Mouse (Mus musculus) kidney, embryonic 14.5 days (tissue): ENCODE results near the gene Rpl32. TPM values are rescaled to one million over a fixed set of nuclear protein-coding genes. Genes with fewer than 3 reads are reported as not detected.

ENCODE experiments used
- ATAC-seq: fragments of 200-750 bp; cut with Nextera tagmentation; 2 replicates; pipeline ENCODE4 v1.8.0; 2017; ENCODE audit warnings: moderate number of reproducible peaks, mild to moderate bottlenecking, moderate TSS enrichment, moderate library complexity; ENCODE audit not compliant: low FRiP score, low TSS enrichment
- H3K27ac ChIP-seq: fragments of 300-500 bp; sonication (generic); 2 replicates; pipeline ENCODE4 v1.5.1; 2014; ENCODE audit warnings: low read depth, mild to moderate bottlenecking, low read length, moderate library complexity, mixed read lengths
- H3K27me3 ChIP-seq: fragments of 300-500 bp; sonication (generic); 2 replicates; pipeline ENCODE4 v1.6.1; 2014; ENCODE audit warnings: mild to moderate bottlenecking, low read length; ENCODE audit not compliant: control insufficient read depth, insufficient read depth
- H3K36me3 ChIP-seq: fragments of 300-500 bp; sonication (generic); 2 replicates; pipeline ENCODE4 v1.6.1; 2014; ENCODE audit warnings: low read length, mixed read lengths; ENCODE audit not compliant: control insufficient read depth, insufficient read depth
- H3K4me1 ChIP-seq: fragments of 300-500 bp; sonication (generic); 2 replicates; pipeline ENCODE4 v1.6.1; 2014; ENCODE audit warnings: low read length, mixed read lengths; ENCODE audit not compliant: control insufficient read depth, insufficient read depth
- H3K4me2 ChIP-seq: fragments of 300-500 bp; sonication (generic); replicated peaks from 2 replicates; pipeline ENCODE4 v1.6.1; 2014; ENCODE audit warnings: low read depth, mild to moderate bottlenecking, low read length
- H3K4me3 ChIP-seq: fragments of 300-500 bp; sonication (generic); 2 replicates; pipeline ENCODE4 v1.5.1; 2014; ENCODE audit warnings: mild to moderate bottlenecking, low read length
- H3K9ac ChIP-seq: fragments of 300-500 bp; sonication (generic); 2 replicates; pipeline ENCODE4 v1.6.1; 2014; ENCODE audit warnings: low read depth, mild to moderate bottlenecking, low read length, moderate library complexity
- H3K9me3 ChIP-seq: fragments of 300-500 bp; sonication (generic); 2 replicates; pipeline ENCODE4 v1.6.1; 2016; ENCODE audit warnings: low read length; ENCODE audit not compliant: control insufficient read depth
- WGBS: fragments of 180-500 bp; shearing (Covaris S2); extraction: QIAGEN DNeasy Blood & Tissue Kit; methylation state at CpG from one replicate; pipeline ENCODE4 v1.1.7; 2014; 5-methylcytosine and 5-hydroxymethylcytosine counted together
- polyA plus RNA-seq: library from polyadenylated mRNA; unstranded; fragments of >200 nt; fragmentation: Nextera tagmentation; extraction: Ambion mirVana; gene quantifications from 2 replicates; pipeline ENCODE4 v1.2.1, GENCODE M21; 2014

The Rpl32 gene
- polyA plus RNA-seq, 1 experiment from 2014 or later, result 2,535 TPM

- peak within 1 kb of the TSS; percentile 65 for H3K4me2 ChIP-seq
- 3% methylated on average over 11 of the region's 28 CpGs for WGBS
- no peaks in the 10 kb centered on the region for H3K9me3 ChIP-seq
- peak; percentile 87 for ATAC-seq
- H3K9ac ChIP-seq, result peak within 1 kb of the TSS; percentile 77
- H3K36me3 ChIP-seq, result peaks cover 10% of the 10 kb centered on the region; the same call in 1 of the 2 replicates
- peaks cover 20% of the 10 kb centered on the region for H3K4me1 ChIP-seq
- no peaks in the 10 kb centered on the region for H3K27me3 ChIP-seq
- peak within 1 kb of the TSS; percentile 65; the same call in 1 of the 2 replicates for H3K27ac ChIP-seq
- peak within 1 kb of the TSS; percentile 78 for H3K4me3 ChIP-seq
Observed at GRCm38 (mm10) chr6:115774501-115774921, 34.0 kb downstream of the Rpl32 start, which contains the start of gene Cand2. Gene Cand2, plus strand, starts transcription at chr6:115774538.

DNA sequence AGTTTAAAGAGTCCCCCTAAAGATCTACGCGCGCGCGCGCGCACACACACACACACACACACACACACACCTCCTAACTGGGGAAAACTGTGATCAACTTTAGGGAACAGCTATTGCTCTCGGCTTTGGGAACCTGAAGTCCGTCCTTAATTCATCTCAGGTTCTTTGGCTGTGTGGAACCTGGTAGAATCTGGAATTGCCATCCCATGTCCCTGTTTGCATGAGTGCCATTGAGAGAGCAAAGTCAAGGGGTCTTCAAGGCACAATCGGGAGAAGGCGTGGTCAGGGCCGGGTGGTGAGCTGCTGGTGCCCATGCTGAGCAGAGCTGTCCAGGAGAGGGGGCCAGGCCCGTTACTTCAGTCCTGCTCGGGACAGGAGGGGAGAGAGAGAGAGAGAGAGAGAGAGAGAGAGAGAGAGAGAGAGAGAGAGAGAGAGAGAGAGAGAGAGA is 34.6 kb downstream of the Rpl32 start:
- H3K4me1 ChIP-seq, result peaks cover 20% of the 10 kb centered on the region
- no peaks in the 10 kb centered on the region for H3K9me3 ChIP-seq
- H3K27me3 ChIP-seq, result no peaks in the 10 kb centered on the region
- peak overlapping the region; percentile 78 for H3K4me3 ChIP-seq
- WGBS, result 2% methylated on average over 14 of the region's 14 CpGs
- peak; percentile 91 for ATAC-seq
- peak overlapping the region; percentile 60 for H3K4me2 ChIP-seq
- peaks cover 7% of the 10 kb centered on the region; the same call in 1 of the 2 replicates for H3K36me3 ChIP-seq
- peak overlapping the region; percentile 47; the same call in 1 of the 2 replicates for H3K27ac ChIP-seq
- H3K9ac ChIP-seq, result peak overlapping the region; percentile 40

- H3K36me3 ChIP-seq, result no peaks in the 10 kb centered on the region
- no peak for ATAC-seq
- WGBS, result 82% methylated on average over 1 of the region's 1 CpGs
- no peaks in the 10 kb centered on the region for H3K27me3 ChIP-seq
- peaks cover 20% of the 10 kb centered on the region for H3K4me1 ChIP-seq
- no peak overlapping the region for H3K4me3 ChIP-seq
- H3K9ac ChIP-seq, result no peak overlapping the region
- H3K27ac ChIP-seq, result no peak overlapping the region
- no peaks in the 10 kb centered on the region for H3K9me3 ChIP-seq
- no peak overlapping the region for H3K4me2 ChIP-seq
Observed at GRCm38 (mm10) chr6:115772604-115773003, 35.9 kb downstream of the Rpl32 start.

- H3K9ac ChIP-seq, result no peak overlapping the region
Observed at GRCm38 (mm10) chr6:115772201-115772600, 36.3 kb downstream of the Rpl32 start.

DNA sequence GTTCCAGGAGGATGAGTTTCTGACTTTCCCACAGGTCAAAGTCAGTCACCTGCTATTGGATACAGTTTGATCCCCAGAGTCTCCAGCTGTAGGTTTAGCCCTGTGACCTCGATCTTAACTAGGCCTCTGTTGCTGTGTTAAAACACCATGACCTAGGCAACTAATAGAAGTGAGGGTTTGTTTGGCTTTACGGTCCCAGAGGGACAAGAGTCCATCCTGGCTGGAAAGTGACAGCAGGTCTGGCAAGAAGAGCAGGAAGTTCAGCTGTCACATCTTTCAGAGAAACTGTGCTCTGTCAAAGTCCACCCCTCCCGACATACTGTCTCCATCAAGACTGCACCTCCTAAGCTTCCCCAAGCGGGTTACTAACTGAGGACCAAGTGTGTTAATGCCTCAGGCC is 37.7 kb downstream of the Rpl32 start:
- Histone ChIP-seq H3K27me3 (no peaks in the 10 kb centered on the region), H3K36me3 (no peaks in the 10 kb centered on the region), H3K4me1 (peaks cover 9% of the 10 kb centered on the region), H3K9ac (no peak overlapping the region), H3K27ac (no peak overlapping the region), H3K9me3 (no peaks in the 10 kb centered on the region), H3K4me3 (no peak overlapping the region), H3K4me2 (no peak overlapping the region)
- 59% methylated on average over 4 of the region's 4 CpGs for WGBS
- no peak for ATAC-seq

More at GRCm38 (mm10) chr6:115772201-115772600, 36.3 kb downstream of the Rpl32 start:
- Histone ChIP-seq H3K9me3 (no peaks in the 10 kb centered on the region), H3K4me2 (no peak overlapping the region), H3K4me1 (peaks cover 20% of the 10 kb centered on the region), H3K27ac (no peak overlapping the region), H3K27me3 (no peaks in the 10 kb centered on the region), H3K36me3 (no peaks in the 10 kb centered on the region), H3K4me3 (no peak overlapping the region)
- WGBS, result 83% methylated on average over 6 of the region's 6 CpGs
- ATAC-seq, result no peak

DNA sequence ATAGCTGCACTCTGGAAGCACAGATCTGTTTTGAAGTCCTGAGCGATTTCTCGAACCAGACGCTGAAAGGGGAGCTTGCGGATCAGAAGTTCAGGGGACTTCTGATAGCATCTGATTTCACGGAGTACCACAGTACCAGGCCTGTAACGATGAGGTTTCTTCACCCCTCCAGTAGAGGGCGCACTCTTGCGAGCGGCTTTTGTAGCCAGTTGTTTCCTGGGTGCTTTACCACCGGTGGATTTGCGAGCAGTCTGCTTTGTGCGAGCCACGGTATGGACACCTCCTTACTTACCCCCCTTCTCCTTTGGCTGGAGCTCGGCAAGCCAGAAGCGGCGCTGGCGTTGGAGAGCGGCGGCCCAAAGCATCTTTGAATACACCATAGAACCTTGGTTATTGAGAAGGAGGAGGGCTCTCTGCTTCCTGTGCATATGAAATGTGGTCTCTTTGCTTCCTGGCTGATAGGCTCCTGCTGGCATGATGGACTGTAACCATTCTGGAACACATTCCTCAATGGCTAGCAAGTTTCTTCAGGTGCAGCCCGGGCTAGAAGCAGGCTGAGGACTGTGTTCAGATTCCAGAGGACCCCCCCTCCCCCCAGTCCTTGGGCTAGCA is 38.4 kb downstream of the Rpl32 start:
- Histone ChIP-seq H3K4me2 (no peak overlapping the region), H3K4me3 (no peak overlapping the region), H3K36me3 (no peaks in the 10 kb centered on the region), H3K27me3 (no peaks in the 10 kb centered on the region), H3K9me3 (no peaks in the 10 kb centered on the region), H3K27ac (no peak overlapping the region), H3K9ac (no peak overlapping the region), H3K4me1 (peaks cover 4% of the 10 kb centered on the region; the same call in 1 of the 2 replicates)
- ATAC-seq, result no peak
- WGBS, result 87% methylated on average over 19 of the region's 20 CpGs

DNA sequence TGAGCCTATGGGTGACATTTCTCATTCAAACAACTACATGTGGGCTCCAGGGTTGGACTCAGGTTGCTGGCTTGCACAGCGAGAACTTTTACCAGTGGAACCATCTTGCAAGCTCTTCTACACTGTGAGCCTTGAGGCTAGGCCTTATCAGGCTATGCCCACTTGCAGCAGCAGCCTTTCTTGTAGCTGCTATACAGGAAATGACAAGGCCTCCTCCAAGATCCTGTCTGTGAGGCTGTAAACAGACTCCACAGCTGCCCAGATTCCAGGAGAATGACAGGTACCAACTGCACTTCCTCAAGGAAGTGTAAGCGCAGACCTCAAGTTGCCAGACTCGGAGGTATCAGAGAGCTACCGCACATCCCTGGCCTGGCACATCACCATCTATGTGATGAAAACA is 40.3 kb downstream of the Rpl32 start:
- Histone ChIP-seq H3K36me3 (no peaks in the 10 kb centered on the region), H3K9ac (no peak overlapping the region), H3K27ac (no peak overlapping the region), H3K4me2 (no peak overlapping the region), H3K4me3 (no peak overlapping the region), H3K27me3 (no peaks in the 10 kb centered on the region), H3K9me3 (no peaks in the 10 kb centered on the region), H3K4me1 (peaks cover 9% of the 10 kb centered on the region; the same call in 1 of the 2 replicates)
- no peak for ATAC-seq
- WGBS, result 83% methylated on average over 4 of the region's 4 CpGs

DNA sequence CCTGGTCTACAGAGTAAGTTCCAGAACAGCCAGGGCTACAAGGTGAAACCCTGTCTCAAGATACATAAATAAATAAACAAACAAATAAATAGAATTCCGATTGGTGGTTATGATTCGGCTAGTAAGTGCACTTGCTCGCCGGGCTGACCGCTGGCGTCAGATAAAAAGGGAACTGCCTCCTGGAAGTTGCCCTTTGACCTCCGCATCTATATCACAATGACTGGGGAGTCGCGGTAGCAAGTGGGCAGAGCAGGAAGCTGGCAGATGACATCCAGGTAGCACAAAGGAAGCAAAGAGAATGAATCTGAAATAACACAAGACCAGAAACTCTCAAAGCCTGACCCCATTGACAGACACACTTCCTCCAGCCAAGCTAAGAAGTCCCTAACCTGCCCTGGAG is 41.2 kb downstream of the Rpl32 start:
- H3K27ac ChIP-seq, result no peak overlapping the region

GRCm38 (mm10) chr6:115764179-115764578 is 44.4 kb downstream of the Rpl32 start:
- H3K27me3 ChIP-seq, result no peaks in the 10 kb centered on the region
- ATAC-seq, result peak; percentile 89
- 7% methylated on average over 7 of the region's 7 CpGs for WGBS
- peak overlapping the region; percentile 90 for H3K27ac ChIP-seq
- peaks cover 18% of the 10 kb centered on the region for H3K4me1 ChIP-seq
- H3K4me2 ChIP-seq, result peak overlapping the region; percentile 16; the same call in 1 of the 2 replicates
- no peak overlapping the region for H3K4me3 ChIP-seq
- peak overlapping the region; percentile 36; the same call in 1 of the 2 replicates for H3K9ac ChIP-seq
- no peaks in the 10 kb centered on the region for H3K9me3 ChIP-seq
- H3K36me3 ChIP-seq, result no peaks in the 10 kb centered on the region

More for the DNA sequence above, 41.2 kb downstream of the Rpl32 start:
- peaks cover 11% of the 10 kb centered on the region for H3K4me1 ChIP-seq
- WGBS, result 35% methylated on average over 9 of the region's 9 CpGs
- no peak for ATAC-seq
- H3K27me3 ChIP-seq, result no peaks in the 10 kb centered on the region
- no peak overlapping the region for H3K4me3 ChIP-seq
- H3K36me3 ChIP-seq, result no peaks in the 10 kb centered on the region
- H3K4me2 ChIP-seq, result no peak overlapping the region
- no peak overlapping the region for H3K9ac ChIP-seq
- no peaks in the 10 kb centered on the region for H3K9me3 ChIP-seq
